Mouse (Mus musculus): ENCODE results near the gene Clta.

Gene Clta

DNA sequence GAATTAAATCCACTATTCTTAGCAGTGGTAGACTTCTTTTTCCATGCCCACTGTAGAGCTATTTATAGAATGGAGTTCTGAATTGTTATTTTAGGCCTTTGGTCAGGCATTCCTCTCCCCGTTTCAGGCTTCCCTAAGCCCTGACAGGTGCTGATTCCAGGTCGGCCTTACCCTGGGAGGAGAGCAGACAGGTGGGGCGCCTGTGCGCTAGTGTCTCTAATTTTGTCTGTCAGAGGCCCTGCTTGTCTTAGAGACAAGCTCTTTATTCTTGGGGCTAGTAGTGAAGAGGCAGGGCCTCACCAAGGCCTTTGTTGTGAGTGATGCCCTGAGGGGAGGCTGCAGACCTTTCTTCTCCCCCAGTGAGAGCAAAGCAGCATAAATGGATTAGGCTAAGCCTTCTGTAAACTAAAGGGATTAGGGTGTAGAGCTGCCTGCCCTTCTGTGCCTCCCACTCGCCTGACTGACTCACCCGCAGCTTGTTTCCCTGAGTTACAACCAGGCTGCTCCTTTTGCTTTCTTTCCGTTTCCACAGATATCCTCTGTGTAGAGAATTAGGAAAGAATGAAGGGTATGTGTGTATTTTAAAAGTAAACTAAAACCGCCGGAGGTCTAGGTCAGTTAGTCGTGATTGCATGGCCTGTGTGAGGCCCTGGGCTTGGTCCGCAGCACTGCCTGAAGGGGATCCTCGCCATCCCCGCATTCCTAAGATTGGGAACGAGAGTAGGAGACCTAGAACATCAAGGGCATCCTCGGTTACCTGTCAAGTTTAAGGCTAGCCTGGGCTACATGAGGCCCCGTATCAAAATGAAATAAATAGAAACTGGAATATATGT, 24.3 kb downstream of the Clta start:
- TF ChIP-seq GATA4 (IDR thresholded peaks at IDR 0.05; ENCODE audit: insufficient replicate concordance, low read length) = no peak

DNA sequence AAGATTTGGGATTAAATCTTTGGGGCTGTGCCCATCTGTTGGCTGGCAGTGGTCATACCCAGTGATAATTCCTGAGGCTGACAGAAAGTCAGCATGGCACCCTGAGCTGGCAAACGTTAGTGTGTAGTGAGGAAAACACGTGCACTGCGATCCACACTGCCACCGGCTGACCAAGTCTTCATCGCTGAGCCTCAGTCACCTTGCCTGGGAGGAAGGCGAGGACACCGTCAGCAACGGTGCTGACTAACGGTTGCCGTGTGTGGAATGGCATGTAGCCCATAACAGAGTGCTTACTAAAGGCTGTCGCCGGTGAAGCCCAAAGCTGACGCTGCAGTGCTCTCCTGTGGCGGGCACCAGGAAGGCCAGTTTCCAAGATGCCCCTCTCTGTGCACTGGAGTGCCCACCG, 25.4 kb downstream of the Clta start:
- no peak for TF ChIP-seq GATA4 (IDR thresholded peaks at IDR 0.05; ENCODE audit: insufficient replicate concordance, low read length)

GRCm38 (mm10) chr4:44031521-44031920, 27.3 kb downstream of the Clta start:
- TF ChIP-seq GATA4 (IDR thresholded peaks at IDR 0.05; ENCODE audit: insufficient replicate concordance, low read length) = no peak

- TF ChIP-seq GATA4 (IDR thresholded peaks at IDR 0.05; ENCODE audit: insufficient replicate concordance, low read length) = no peak
Measured at GRCm38 (mm10) chr4:44036455-44036854, 32.2 kb downstream of the Clta start.

- TF ChIP-seq GATA4 (IDR thresholded peaks at IDR 0.05; ENCODE audit: insufficient replicate concordance, low read length) = no peak
Measured at GRCm38 (mm10) chr4:44040802-44041201, 36.5 kb downstream of the Clta start.

GRCm38 (mm10) chr4:44042429-44042828, 38.2 kb downstream of the Clta start:
- no peak for TF ChIP-seq GATA4 (IDR thresholded peaks at IDR 0.05; ENCODE audit: insufficient replicate concordance, low read length)

GRCm38 (mm10) chr4:44044685-44045356, 40.6 kb downstream of the Clta start:
- TF ChIP-seq GATA4 (IDR thresholded peaks at IDR 0.05; ENCODE audit: insufficient replicate concordance, low read length) = no peak

- TF ChIP-seq GATA4 (IDR thresholded peaks at IDR 0.05; ENCODE audit: insufficient replicate concordance, low read length) = no peak
Measured at GRCm38 (mm10) chr4:44046066-44046465, 41.8 kb downstream of the Clta start.

DNA sequence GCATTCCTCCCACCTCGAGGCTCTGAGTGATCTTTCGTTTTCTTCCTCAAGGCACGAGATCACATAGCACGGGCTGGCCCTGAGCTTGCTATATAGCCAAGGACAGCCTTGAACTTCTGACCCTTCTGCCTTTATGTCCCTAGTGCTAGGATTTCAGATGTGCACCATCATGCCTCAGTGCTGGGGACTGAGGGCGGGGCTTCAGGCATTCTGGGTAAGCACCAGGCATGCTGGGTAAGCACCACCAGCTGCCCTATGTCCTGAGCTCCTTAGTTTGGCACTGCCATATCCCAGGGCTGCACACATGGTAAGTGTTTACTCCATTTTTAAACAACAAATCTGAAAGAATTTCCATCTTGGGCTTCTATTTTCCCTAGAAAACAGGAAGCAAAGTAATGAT, 45.6 kb downstream of the Clta start:
- TF ChIP-seq GATA4 (IDR thresholded peaks at IDR 0.05; ENCODE audit: insufficient replicate concordance, low read length) = no peak

DNA sequence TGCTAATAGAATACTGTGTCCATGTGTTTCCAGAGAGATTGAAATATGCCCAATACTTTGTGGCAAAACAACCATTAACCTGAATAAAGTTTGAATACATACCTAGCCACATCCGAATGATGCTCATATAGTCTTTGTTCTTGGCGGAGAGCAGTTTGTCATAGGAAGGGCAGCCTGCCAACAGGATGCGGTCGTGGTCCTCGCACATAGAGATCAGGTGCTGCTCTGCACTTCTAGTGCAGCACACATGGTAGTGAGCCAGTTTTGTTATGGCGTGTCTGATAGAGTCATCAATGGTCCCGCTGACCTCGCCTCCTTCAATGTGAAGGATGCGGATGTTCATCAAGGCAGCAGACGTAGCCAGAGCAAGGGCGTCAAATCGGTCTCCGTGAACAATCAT, 55.4 kb downstream of the Clta start:
- TF ChIP-seq GATA4 (IDR thresholded peaks at IDR 0.05; ENCODE audit: insufficient replicate concordance, low read length) = no peak

- no peak for TF ChIP-seq GATA4 (IDR thresholded peaks at IDR 0.05; ENCODE audit: insufficient replicate concordance, low read length)
Measured at GRCm38 (mm10) chr4:44062062-44062461, 57.8 kb downstream of the Clta start.

GRCm38 (mm10) chr4:44062816-44063215, 58.6 kb downstream of the Clta start:
- TF ChIP-seq GATA4 (IDR thresholded peaks at IDR 0.05; ENCODE audit: insufficient replicate concordance, low read length) = no peak

DNA sequence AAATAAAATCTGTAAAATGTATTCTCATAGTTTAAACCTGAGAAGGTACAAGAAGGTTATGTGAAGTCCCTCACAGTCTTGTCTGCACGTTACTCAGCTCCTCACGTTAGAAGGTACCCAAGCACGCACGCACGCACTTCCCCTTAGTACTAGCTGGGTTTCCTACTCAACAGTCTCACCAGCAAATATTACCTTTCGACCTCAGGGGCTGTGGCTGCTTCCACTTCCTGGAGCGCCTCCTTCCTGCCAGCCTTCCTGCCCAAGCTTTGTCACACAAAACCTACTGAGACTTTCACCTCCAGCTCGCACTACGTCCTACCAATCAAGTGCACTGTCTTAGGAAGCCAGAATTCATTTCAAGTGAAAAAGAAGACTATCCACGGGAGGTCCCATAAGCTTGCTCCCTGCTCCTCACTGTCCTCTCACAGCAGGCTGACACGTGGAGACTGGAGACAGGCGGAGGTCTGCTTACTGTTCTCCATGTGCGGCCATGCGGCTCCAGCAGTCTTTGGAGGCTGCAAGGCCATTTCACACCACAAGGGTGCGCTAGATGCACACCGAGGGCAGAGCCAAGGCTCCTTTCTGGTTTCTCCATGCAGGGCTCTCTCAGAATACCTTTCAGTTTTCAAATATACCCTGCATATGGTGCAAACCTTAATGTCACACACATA, 61.2 kb downstream of the Clta start:
- TF ChIP-seq GATA4 (IDR thresholded peaks at IDR 0.05; ENCODE audit: insufficient replicate concordance, low read length) = no peak

- TF ChIP-seq GATA4 (IDR thresholded peaks at IDR 0.05; ENCODE audit: insufficient replicate concordance, low read length) = no peak
Measured at GRCm38 (mm10) chr4:44066891-44067290, 62.6 kb downstream of the Clta start.

- no peak for TF ChIP-seq GATA4 (IDR thresholded peaks at IDR 0.05; ENCODE audit: insufficient replicate concordance, low read length)
Measured at GRCm38 (mm10) chr4:44068736-44069135, 64.5 kb downstream of the Clta start.

DNA sequence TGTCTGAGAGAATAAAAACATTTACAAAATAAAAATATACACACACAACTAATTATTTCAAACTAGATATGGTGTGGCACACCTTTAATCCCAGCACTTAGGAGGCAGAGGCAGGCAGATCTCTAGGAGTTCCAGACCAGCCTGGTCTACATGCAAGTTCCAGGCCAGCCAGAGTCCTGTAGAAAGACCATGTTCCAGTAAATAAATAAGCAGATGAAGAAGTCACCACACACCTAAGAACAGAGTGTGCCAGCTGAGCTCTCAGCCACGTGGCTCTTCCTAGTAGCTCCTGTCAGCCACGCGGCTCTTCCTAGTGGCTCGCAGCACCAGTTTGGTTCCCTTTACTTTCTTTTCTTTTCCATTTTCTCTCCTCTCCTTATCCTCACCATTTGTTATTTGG, 65.2 kb downstream of the Clta start:
- TF ChIP-seq GATA4 (IDR thresholded peaks at IDR 0.05; ENCODE audit: insufficient replicate concordance, low read length) = no peak

Measured in liver, adult (tissue).